Mouse (Mus musculus): ENCODE results near the gene Ifi27. TPM values are rescaled to one million over a fixed set of nuclear protein-coding genes. Genes with fewer than 3 reads are reported as not detected.
A peak's percentile ranks its signal among the peaks of the same experiment; 100 is the strongest.

Ifi27 gene
- 9.8 and 11.6 TPM in 2 replicates for polyA plus RNA-seq (2016; fragmentation: Nextera tagmentation; extraction: Ambion mirVana)

- Histone ChIP-seq H3K9ac (no peak within 1 kb of the TSS), H3K9me3 (replicated peaks) (no peaks in the 10 kb centered on the region), H3K4me2 (peak within 1 kb of the TSS; percentile 22), H3K27me3 (replicated peaks) (no peaks in the 10 kb centered on the region), H3K4me3 (no peak within 1 kb of the TSS), H3K4me1 (no peaks in the 10 kb centered on the region), H3K27ac (no peak within 1 kb of the TSS), H3K36me3 (no peaks in the 10 kb centered on the region)
- 47% methylated on average over 8 of the region's 8 CpGs for WGBS (ENCODE audit: insufficient replicate concordance)
- ATAC-seq = peak; percentile 77
Observed at GRCm38 (mm10) chr12:103433986-103434731, at the start of gene Ifi27. TSS of gene Ifi27 (plus strand) at chr12:103434211.

- no peaks in the 10 kb centered on the region for H3K9me3 ChIP-seq (replicated peaks)
- peak within 1 kb of the TSS; percentile 98 for H3K9ac ChIP-seq
- H3K4me2 ChIP-seq = peak within 1 kb of the TSS; percentile 81
- peak within 1 kb of the TSS; percentile 91 for H3K27ac ChIP-seq
- WGBS (ENCODE audit: insufficient replicate concordance) = 2% methylated on average over 56 of the region's 58 CpGs
- peaks cover 67% of the 10 kb centered on the region for H3K4me1 ChIP-seq
- peak within 1 kb of the TSS; percentile 92 for H3K4me3 ChIP-seq
- H3K27me3 ChIP-seq (replicated peaks) = 0 out of 2 replicates have a peak, but pooled peaks cover 4% of the 10 kb centered on the region
- H3K36me3 ChIP-seq = peaks cover 19% of the 10 kb centered on the region
- ATAC-seq = peak; percentile 90
Observed at GRCm38 (mm10) chr12:103388505-103389347, 45.3 kb upstream of the Ifi27 start, which contains the start of gene Otub2. TSS of gene Otub2 (plus strand) at chr12:103388682.

GRCm38 (mm10) chr12:103389348-103389727, 44.7 kb upstream of the Ifi27 start:
- H3K9ac ChIP-seq = peak overlapping the region; percentile 98
- 0 out of 2 replicates have a peak, but pooled peaks cover 4% of the 10 kb centered on the region for H3K27me3 ChIP-seq (replicated peaks)
- 0 out of 2 replicates have a peak, but pooled peaks have one; percentile 14 for ATAC-seq
- 40% methylated on average over 2 of the region's 2 CpGs for WGBS (ENCODE audit: insufficient replicate concordance)
- H3K27ac ChIP-seq = peak overlapping the region; percentile 91
- peaks cover 73% of the 10 kb centered on the region for H3K4me1 ChIP-seq
- peak overlapping the region; percentile 81 for H3K4me2 ChIP-seq
- H3K4me3 ChIP-seq = peak overlapping the region; percentile 92
- peaks cover 19% of the 10 kb centered on the region for H3K36me3 ChIP-seq
- H3K9me3 ChIP-seq (replicated peaks) = no peaks in the 10 kb centered on the region

- no peaks in the 10 kb centered on the region for H3K27me3 ChIP-seq (replicated peaks)
- peak overlapping the region; percentile 92 for H3K4me3 ChIP-seq
- 55% methylated on average over 4 of the region's 4 CpGs for WGBS (ENCODE audit: insufficient replicate concordance)
- no peaks in the 10 kb centered on the region for H3K9me3 ChIP-seq (replicated peaks)
- peak overlapping the region; percentile 98 for H3K9ac ChIP-seq
- peak overlapping the region; percentile 91 for H3K27ac ChIP-seq
- peaks cover 20% of the 10 kb centered on the region for H3K36me3 ChIP-seq
- peak overlapping the region; percentile 81 for H3K4me2 ChIP-seq
- H3K4me1 ChIP-seq = peaks cover 76% of the 10 kb centered on the region
- ATAC-seq = no peak
Observed at GRCm38 (mm10) chr12:103389982-103390381, 44.0 kb upstream of the Ifi27 start.

GRCm38 (mm10) chr12:103391098-103391497, 42.9 kb upstream of the Ifi27 start:
- 84% methylated on average over 7 of the region's 7 CpGs for WGBS (ENCODE audit: insufficient replicate concordance)
- Histone ChIP-seq H3K4me2 (peak overlapping the region; percentile 81), H3K27me3 (replicated peaks) (no peaks in the 10 kb centered on the region), H3K27ac (peak overlapping the region; percentile 91), H3K4me1 (peaks cover 84% of the 10 kb centered on the region), H3K36me3 (peaks cover 31% of the 10 kb centered on the region), H3K9ac (peak overlapping the region; percentile 98; the same call in 1 of the 2 replicates), H3K4me3 (peak overlapping the region; percentile 92), H3K9me3 (replicated peaks) (no peaks in the 10 kb centered on the region)
- no peak for ATAC-seq

GRCm38 (mm10) chr12:103393528-103393927, 40.5 kb upstream of the Ifi27 start:
- peak; percentile 91 for ATAC-seq
- no peaks in the 10 kb centered on the region for H3K9me3 ChIP-seq (replicated peaks)
- peaks cover 41% of the 10 kb centered on the region for H3K36me3 ChIP-seq
- whole genome bisulfite sequencing (ENCODE audit: insufficient replicate concordance) = 6% methylated on average over 6 of the region's 6 CpGs
- H3K4me3 ChIP-seq = peak overlapping the region; percentile 34
- H3K27me3 ChIP-seq (replicated peaks) = no peaks in the 10 kb centered on the region
- H3K4me1 ChIP-seq = peaks cover 87% of the 10 kb centered on the region
- peak overlapping the region; percentile 81 for H3K4me2 ChIP-seq
- peak overlapping the region; percentile 97 for H3K27ac ChIP-seq
- H3K9ac ChIP-seq = peak overlapping the region; percentile 72

GRCm38 (mm10) chr12:103395486-103396275, 38.3 kb upstream of the Ifi27 start:
- Histone ChIP-seq H3K4me2 (peak overlapping the region; percentile 1; the same call in 1 of the 2 replicates), H3K9me3 (replicated peaks) (no peaks in the 10 kb centered on the region), H3K27ac (peak overlapping the region; percentile 32), H3K36me3 (peaks cover 53% of the 10 kb centered on the region), H3K4me3 (no peak overlapping the region), H3K27me3 (replicated peaks) (no peaks in the 10 kb centered on the region), H3K9ac (peak overlapping the region; percentile 42; the same call in 1 of the 2 replicates), H3K4me1 (peaks cover 68% of the 10 kb centered on the region)
- ATAC-seq = no peak
- 79% methylated on average over 12 of the region's 12 CpGs for WGBS (ENCODE audit: insufficient replicate concordance)

GRCm38 (mm10) chr12:103396751-103397150, 37.3 kb upstream of the Ifi27 start:
- Histone ChIP-seq H3K4me3 (no peak overlapping the region), H3K27me3 (replicated peaks) (no peaks in the 10 kb centered on the region), H3K4me2 (no peak overlapping the region), H3K9ac (no peak overlapping the region), H3K4me1 (peaks cover 58% of the 10 kb centered on the region), H3K27ac (peak overlapping the region; percentile 13; the same call in 1 of the 2 replicates), H3K9me3 (replicated peaks) (no peaks in the 10 kb centered on the region), H3K36me3 (peaks cover 53% of the 10 kb centered on the region)
- 77% methylated on average over 7 of the region's 7 CpGs for WGBS (ENCODE audit: insufficient replicate concordance)
- no peak for ATAC-seq

- Histone ChIP-seq H3K4me2 (no peak overlapping the region), H3K9me3 (replicated peaks) (no peaks in the 10 kb centered on the region), H3K9ac (no peak overlapping the region), H3K36me3 (peaks cover 97% of the 10 kb centered on the region), H3K27ac (no peak overlapping the region), H3K4me3 (no peak overlapping the region), H3K4me1 (peaks cover 4% of the 10 kb centered on the region; the same call in 1 of the 2 replicates), H3K27me3 (replicated peaks) (no peaks in the 10 kb centered on the region)
- 88% methylated on average over 18 of the region's 18 CpGs for WGBS (ENCODE audit: insufficient replicate concordance)
- no peak for ATAC-seq
Observed at GRCm38 (mm10) chr12:103404131-103404530, 29.9 kb upstream of the Ifi27 start.

GRCm38 (mm10) chr12:103407720-103408119, 26.3 kb upstream of the Ifi27 start, which contains the start of gene 9330161L09Rik:
TSS of gene 9330161L09Rik (minus strand) at chr12:103407820.
- no peak for ATAC-seq
- Histone ChIP-seq H3K4me1 (peaks cover 4% of the 10 kb centered on the region; the same call in 1 of the 2 replicates), H3K4me3 (no peak within 1 kb of the TSS), H3K9ac (no peak within 1 kb of the TSS; the same call in 1 of the 2 replicates), H3K36me3 (peaks cover 100% of the 10 kb centered on the region), H3K27me3 (replicated peaks) (no peaks in the 10 kb centered on the region), H3K4me2 (no peak within 1 kb of the TSS), H3K9me3 (replicated peaks) (no peaks in the 10 kb centered on the region), H3K27ac (no peak within 1 kb of the TSS)
- WGBS (ENCODE audit: insufficient replicate concordance) = 90% methylated on average over 4 of the region's 4 CpGs

- no peak overlapping the region for H3K4me3 ChIP-seq
- 90% methylated on average over 10 of the region's 10 CpGs for WGBS (ENCODE audit: insufficient replicate concordance)
Observed at GRCm38 (mm10) chr12:103408144-103408543, 25.9 kb upstream of the Ifi27 start.

More at GRCm38 (mm10) chr12:103408144-103408543, 25.9 kb upstream of the Ifi27 start:
- H3K9ac ChIP-seq = no peak overlapping the region; the same call in 1 of the 2 replicates
- H3K36me3 ChIP-seq = peaks cover 100% of the 10 kb centered on the region
- H3K4me2 ChIP-seq = no peak overlapping the region
- no peak overlapping the region for H3K27ac ChIP-seq
- peaks cover 4% of the 10 kb centered on the region; the same call in 1 of the 2 replicates for H3K4me1 ChIP-seq
- no peaks in the 10 kb centered on the region for H3K9me3 ChIP-seq (replicated peaks)
- ATAC-seq = no peak
- H3K27me3 ChIP-seq (replicated peaks) = no peaks in the 10 kb centered on the region

Data from liver, embryonic 12.5 days (tissue).